Mouse (Mus musculus) liver, embryonic 11.5 days (tissue): ENCODE data around the gene Klk1b4. TPM values are rescaled to one million over a fixed set of nuclear protein-coding genes. Genes with fewer than 3 reads are reported as not detected.

Experiments used
- ATAC-seq: fragments of 200-750 bp; cut with Nextera tagmentation; replicated peaks from 2 replicates; pipeline ENCODE4 v1.8.0; 2017; ENCODE audit warnings: moderate number of reproducible peaks, mild to moderate bottlenecking, moderate TSS enrichment, moderate library complexity; ENCODE audit not compliant: low FRiP score
- DNase-seq: peaks from one replicate; pipeline ENCODE4 v3.0.0-alpha.2; 2017; ENCODE audit warnings: low spot score
- H3K27ac ChIP-seq: fragments of 300-500 bp; sonication (generic); 2 replicates; pipeline ENCODE4 v1.5.1; 2014; ENCODE audit warnings: mild to moderate bottlenecking, low read depth, low read length, control low read depth
- H3K27me3 ChIP-seq: fragments of 300-500 bp; sonication (generic); replicated peaks from 2 replicates; pipeline ENCODE4 v1.6.1; 2014; ENCODE audit warnings: low read length, mixed read lengths; ENCODE audit not compliant: control insufficient read depth, insufficient read depth
- H3K36me3 ChIP-seq: fragments of 300-500 bp; sonication (generic); 2 replicates; pipeline ENCODE4 v1.6.1; 2014; ENCODE audit warnings: mild to moderate bottlenecking, low read length, moderate library complexity, mixed read lengths; ENCODE audit not compliant: control insufficient read depth, insufficient read depth
- H3K4me1 ChIP-seq: fragments of 300-500 bp; sonication (generic); replicated peaks from 2 replicates; pipeline ENCODE4 v1.6.1; 2014; ENCODE audit warnings: low read length, mixed read lengths; ENCODE audit not compliant: control insufficient read depth, insufficient read depth
- H3K4me2 ChIP-seq: fragments of 300-500 bp; sonication (generic); 2 replicates; pipeline ENCODE4 v1.6.1; 2014; ENCODE audit warnings: mild to moderate bottlenecking, control low read depth, moderate library complexity
- H3K4me3 ChIP-seq: fragments of 300-500 bp; sonication (generic); 2 replicates; pipeline ENCODE4 v1.5.1; 2014; ENCODE audit warnings: low read depth, low read length, control low read depth
- H3K9ac ChIP-seq: fragments of 300-500 bp; sonication (generic); 2 replicates; pipeline ENCODE4 v1.6.1; 2014; ENCODE audit warnings: low read depth, low read length, control low read depth
- H3K9me3 ChIP-seq: fragments of 300-500 bp; sonication (generic); 2 replicates; pipeline ENCODE4 v1.6.1; 2016; ENCODE audit warnings: low read length, inconsistent platforms, mixed read lengths; ENCODE audit not compliant: control insufficient read depth
- WGBS: fragments of 180-500 bp; shearing (Covaris S2); extraction: QIAGEN DNeasy Blood & Tissue Kit; methylation state at CpG from one replicate; pipeline ENCODE4 v1.1.7; 2014; 5-methylcytosine and 5-hydroxymethylcytosine counted together
- polyA plus RNA-seq: library from polyadenylated mRNA; unstranded; fragments of >200 nt; fragmentation: Nextera tagmentation; extraction: Ambion mirVana; gene quantifications from 2 replicates; pipeline ENCODE4 v1.2.1, GENCODE M21; 2014

Gene Klk1b4
- polyA plus RNA-seq, 1 experiment from 2014 or later: not detected

DNA sequence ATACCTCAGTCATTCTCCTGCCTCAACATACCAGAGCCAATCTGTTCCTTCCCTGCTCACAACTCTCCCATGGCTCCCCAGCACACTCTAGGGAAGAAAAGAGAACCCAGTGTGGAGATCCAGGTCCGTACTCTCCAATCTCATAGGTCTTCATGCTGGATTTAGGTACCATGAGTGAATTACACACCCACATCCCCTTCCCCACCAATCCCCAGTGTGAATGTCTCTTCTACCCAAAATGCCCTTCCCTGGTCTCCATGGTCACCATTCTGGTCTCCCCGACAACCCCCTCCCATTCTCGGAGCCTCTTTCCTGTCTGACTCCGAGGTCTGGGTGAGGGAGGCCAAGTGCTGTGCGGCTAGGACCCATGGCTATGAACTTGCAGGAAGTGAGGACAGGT, 53.9 kb downstream of the Klk1b4 start, which contains the start of gene Gm15517:
Gene Gm15517, plus strand, starts transcription at position 301 of the 400 bp plus-strand sequence.
- WGBS: 58% methylated on average over 5 of the region's 5 CpGs
- ATAC-seq: no peak
- H3K36me3 ChIP-seq: no peaks in the 10 kb centered on the region

More for the DNA sequence above, 53.9 kb downstream of the Klk1b4 start, which contains the start of gene Gm15517:
- no peak within 1 kb of the TSS for H3K4me2 ChIP-seq
- no peak within 1 kb of the TSS for H3K27ac ChIP-seq
- no peak within 1 kb of the TSS for H3K4me3 ChIP-seq
- DNase-seq: no peak
- peaks cover 4% of the 10 kb centered on the region for H3K4me1 ChIP-seq
- H3K9ac ChIP-seq: no peak within 1 kb of the TSS
- peaks cover 17% of the 10 kb centered on the region for H3K27me3 ChIP-seq
- no peaks in the 10 kb centered on the region for H3K9me3 ChIP-seq

Other genes starting within 250 kb of the Klk1b4 start
- gene Klk1b1, start 240.7 kb upstream of the Klk1b4 start, polyA plus RNA-seq: not detected in 2 replicates
- gene Klk1b9, start 231.4 kb upstream of the Klk1b4 start, polyA plus RNA-seq: not detected in 2 replicates
- not detected in 2 replicates for gene Klk1b11, start 211.6 kb upstream of the Klk1b4 start, polyA plus RNA-seq
- gene Klk1b26, start 195.3 kb upstream of the Klk1b4 start, polyA plus RNA-seq: not detected in 2 replicates
- not detected in 2 replicates for gene Klk1b27, start 155.1 kb upstream of the Klk1b4 start, polyA plus RNA-seq
- gene Klk1b21, start 105.1 kb upstream of the Klk1b4 start, polyA plus RNA-seq: not detected in 2 replicates
- not detected in 2 replicates for gene Klk1b22, start 94.8 kb upstream of the Klk1b4 start, polyA plus RNA-seq
- gene Klk1b16, start 70.7 kb upstream of the Klk1b4 start, polyA plus RNA-seq: not detected in 2 replicates
- not detected in 2 replicates for gene Klk1b24, start 19.2 kb upstream of the Klk1b4 start, polyA plus RNA-seq
- not detected in 2 replicates for gene Klk1b3, start 9.2 kb upstream of the Klk1b4 start, polyA plus RNA-seq
- not detected in 2 replicates for gene Klk1b5, start 8.5 kb downstream of the Klk1b4 start, polyA plus RNA-seq
- gene Klk1, start 17.9 kb downstream of the Klk1b4 start, polyA plus RNA-seq: not detected in 2 replicates
- not detected in 2 replicates for gene Gm36864, start 28.7 kb downstream of the Klk1b4 start, polyA plus RNA-seq
- gene 1700028J19Rik, start 39.3 kb downstream of the Klk1b4 start, polyA plus RNA-seq: 1.5 and 2.0 TPM in 2 replicates
- 109 and 117 TPM in 2 replicates for gene 2410002F23Rik, start 39.3 kb downstream of the Klk1b4 start, polyA plus RNA-seq
- gene Acp4, start 49.9 kb downstream of the Klk1b4 start, polyA plus RNA-seq: not detected in 2 replicates
- gene Gm15517, start 54.0 kb downstream of the Klk1b4 start, polyA plus RNA-seq: not detected in 2 replicates
- 0.90 and 1.1 TPM in 2 replicates for gene Clec11a, start 99.5 kb downstream of the Klk1b4 start, polyA plus RNA-seq
- gene Shank1, start 102.8 kb downstream of the Klk1b4 start, polyA plus RNA-seq: 0.62 and 0.69 TPM in 2 replicates
- 0.35 and 0.40 TPM in 2 replicates for gene Syt3, start 176.7 kb downstream of the Klk1b4 start, polyA plus RNA-seq
- 0.83 and 0.93 TPM in 2 replicates for gene 1700008O03Rik, start 178.4 kb downstream of the Klk1b4 start, polyA plus RNA-seq
- 0.25 and 0.52 TPM in 2 replicates for gene Lrrc4b, start 221.6 kb downstream of the Klk1b4 start, polyA plus RNA-seq